Mouse (Mus musculus) stomach, postnatal 0 days (tissue): ENCODE measurements around the gene Hcar2.

Experiments
- CTCF ChIP-seq: IDR thresholded peaks from 2 replicates; pipeline ENCODE4 v1.5.1; 2016; ENCODE audit warnings: antibody characterized with exemption, low read depth, mild to moderate bottlenecking, moderate library complexity
- EP300 ChIP-seq: optimal IDR thresholded peaks from 2 replicates; pipeline ENCODE3; 2016; ENCODE audit warnings: antibody characterized with exemption

- TF ChIP-seq CTCF (no peak), EP300 (no peak)
These were observed 11.3 kb downstream of the Hcar2 start for GRCm38 (mm10) chr5:123853877-123854504.
